Mouse (Mus musculus) lung, postnatal 0 days (tissue): ENCODE measurements around the gene Acvr1c.

Experiments used
- CTCF ChIP-seq: IDR thresholded peaks from 2 replicates; pipeline ENCODE4 v1.5.1; 2016; ENCODE audit warnings: antibody characterized with exemption, mild to moderate bottlenecking
- EP300 ChIP-seq: IDR thresholded peaks from 2 replicates; pipeline ENCODE4 v1.6.1; 2016; ENCODE audit warnings: antibody characterized with exemption, mild to moderate bottlenecking, control low read depth

DNA sequence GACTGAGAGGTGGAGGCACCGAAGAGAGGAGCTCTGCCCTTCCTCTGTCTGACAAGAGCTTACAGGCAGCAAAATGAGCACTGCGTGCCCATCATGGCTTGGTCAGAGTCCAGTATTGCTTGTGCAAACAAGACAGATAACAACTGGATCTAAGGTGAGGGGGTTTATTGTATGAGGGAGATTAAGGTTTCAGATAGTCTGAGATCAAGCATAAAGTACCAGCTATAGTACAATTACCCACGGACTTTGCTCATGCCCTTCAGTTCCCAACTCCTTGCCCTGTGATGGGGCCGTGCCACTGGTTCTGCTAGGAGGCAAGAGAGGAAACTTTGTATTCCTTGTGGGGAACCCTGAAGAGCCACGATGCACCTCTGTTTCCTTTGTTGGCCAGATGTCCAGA lies 78.5 kb downstream of the Acvr1c start:
- TF ChIP-seq CTCF, result no peak
- no peak for TF ChIP-seq EP300
